Mouse (Mus musculus) hindbrain, embryonic 12.5 days (tissue): ENCODE measurements at regions not wholly inside any gene's neighbourhood (a gene's known extent, or its start where the extent isn't known, plus 50 kb on each side); places are given as distances from the start of the nearest gene placed in this dataset.

ENCODE experiments used
- ATAC-seq: fragments of 200-750 bp; cut with Nextera tagmentation; 2 replicates; pipeline ENCODE4 v1.8.0; 2017; ENCODE audit warnings: moderate TSS enrichment; ENCODE audit not compliant: low FRiP score
- H3K27ac ChIP-seq: fragments of 300-500 bp; sonication (generic); 2 replicates; pipeline ENCODE4 v1.5.1; 2016; ENCODE audit warnings: mild to moderate bottlenecking
- H3K27me3 ChIP-seq: fragments of 300-500 bp; sonication (generic); 2 replicates; pipeline ENCODE4 v1.6.1; 2016; ENCODE audit warnings: mild to moderate bottlenecking
- H3K36me3 ChIP-seq: fragments of 300-500 bp; sonication (generic); 2 replicates; pipeline ENCODE4 v1.6.1; 2016; ENCODE audit warnings: mild to moderate bottlenecking
- H3K4me1 ChIP-seq: fragments of 300-500 bp; sonication (generic); 2 replicates; pipeline ENCODE4 v1.6.1; 2016
- H3K4me2 ChIP-seq: fragments of 300-500 bp; sonication (generic); replicated peaks from 2 replicates; pipeline ENCODE4 v1.6.1; 2016; ENCODE audit warnings: mild to moderate bottlenecking
- H3K4me3 ChIP-seq: fragments of 300-500 bp; sonication (generic); 2 replicates; pipeline ENCODE4 v1.5.1; 2016; ENCODE audit warnings: mild to moderate bottlenecking
- H3K9ac ChIP-seq: fragments of 300-500 bp; sonication (generic); 2 replicates; pipeline ENCODE4 v1.6.1; 2016; ENCODE audit warnings: mild to moderate bottlenecking, moderate library complexity
- H3K9me3 ChIP-seq: fragments of 300-500 bp; sonication (generic); replicated peaks from 2 replicates; pipeline ENCODE4 v1.6.1; 2016; ENCODE audit warnings: mild to moderate bottlenecking
- WGBS: fragments of 180-500 bp; shearing (Covaris S2); methylation state at CpG from one replicate; pipeline ENCODE4 v1.1.7; 2016; 5-methylcytosine and 5-hydroxymethylcytosine counted together

DNA sequence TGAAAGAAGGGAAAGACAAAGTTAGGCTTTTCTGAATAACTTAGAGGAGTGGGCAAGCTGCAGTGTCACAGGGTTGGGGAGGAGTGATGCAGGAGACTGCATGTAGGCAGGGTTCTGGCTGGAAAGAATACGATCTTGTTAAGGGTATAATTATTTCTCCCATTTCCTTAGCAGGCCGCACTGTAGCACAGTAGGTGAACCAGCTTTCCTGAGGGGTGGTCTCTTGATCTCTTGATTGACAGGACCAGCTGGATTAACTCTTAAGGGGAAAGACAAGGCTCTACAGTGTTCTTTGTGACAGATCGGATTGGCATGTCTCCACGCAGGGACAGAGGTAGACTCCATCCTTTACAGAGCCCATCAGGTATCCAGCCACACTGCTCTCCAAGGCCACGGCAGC lies 54.5 kb upstream of the Meis1 start:
- peaks cover 9% of the 10 kb centered on the region; the same call in 1 of the 2 replicates for H3K4me1 ChIP-seq
- no peak overlapping the region for H3K4me3 ChIP-seq
- no peak overlapping the region for H3K4me2 ChIP-seq
- H3K27ac ChIP-seq, result no peak overlapping the region
- 41% methylated on average over 5 of the region's 5 CpGs for WGBS
- no peak for ATAC-seq
- no peaks in the 10 kb centered on the region for H3K36me3 ChIP-seq
- no peaks in the 10 kb centered on the region for H3K27me3 ChIP-seq
- H3K9ac ChIP-seq, result no peak overlapping the region
- H3K9me3 ChIP-seq, result no peaks in the 10 kb centered on the region

DNA sequence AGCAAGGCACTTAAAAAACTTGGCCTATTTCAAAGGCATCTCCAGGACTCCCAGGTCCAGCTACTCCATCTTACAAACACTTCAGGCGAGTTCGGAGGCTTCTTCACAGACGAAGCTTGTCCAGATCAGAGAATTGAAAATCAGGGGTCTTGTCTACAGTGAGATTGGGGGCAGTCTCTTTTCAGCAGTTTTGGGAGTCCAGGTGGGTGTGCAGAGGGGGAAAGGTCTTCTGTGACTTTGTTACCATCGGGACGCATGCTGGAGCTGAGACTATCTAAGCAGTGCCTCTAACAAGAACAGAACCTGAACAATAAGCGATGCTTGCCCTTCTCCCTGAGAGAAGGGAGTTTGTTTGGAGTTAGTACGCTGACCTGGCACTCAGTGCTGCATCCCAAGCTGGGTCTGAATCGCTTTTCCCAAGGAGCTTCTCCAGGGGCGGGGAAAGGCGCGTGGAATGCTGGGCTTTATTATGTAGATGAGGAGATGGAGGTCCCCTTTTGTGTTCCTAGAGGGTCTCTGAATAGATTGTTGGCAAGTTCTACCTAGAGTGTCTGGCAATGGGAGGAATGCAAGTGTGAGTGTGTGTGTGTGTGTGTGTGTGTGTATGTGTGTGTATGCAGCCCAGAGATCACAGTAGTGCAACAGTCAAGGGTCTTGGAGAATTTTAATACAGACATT lies 55.2 kb upstream of the Meis1 start:
- no peaks in the 10 kb centered on the region for H3K36me3 ChIP-seq
- peak; percentile 91 for ATAC-seq
- H3K4me1 ChIP-seq, result peaks cover 9% of the 10 kb centered on the region; the same call in 1 of the 2 replicates
- H3K4me2 ChIP-seq, result peak overlapping the region; percentile 17; the same call in 1 of the 2 replicates
- H3K27ac ChIP-seq, result peak overlapping the region; percentile 62
- no peak overlapping the region for H3K9ac ChIP-seq
- WGBS, result 27% methylated on average over 11 of the region's 11 CpGs
- no peaks in the 10 kb centered on the region for H3K27me3 ChIP-seq
- H3K4me3 ChIP-seq, result no peak overlapping the region
- H3K9me3 ChIP-seq, result no peaks in the 10 kb centered on the region

DNA sequence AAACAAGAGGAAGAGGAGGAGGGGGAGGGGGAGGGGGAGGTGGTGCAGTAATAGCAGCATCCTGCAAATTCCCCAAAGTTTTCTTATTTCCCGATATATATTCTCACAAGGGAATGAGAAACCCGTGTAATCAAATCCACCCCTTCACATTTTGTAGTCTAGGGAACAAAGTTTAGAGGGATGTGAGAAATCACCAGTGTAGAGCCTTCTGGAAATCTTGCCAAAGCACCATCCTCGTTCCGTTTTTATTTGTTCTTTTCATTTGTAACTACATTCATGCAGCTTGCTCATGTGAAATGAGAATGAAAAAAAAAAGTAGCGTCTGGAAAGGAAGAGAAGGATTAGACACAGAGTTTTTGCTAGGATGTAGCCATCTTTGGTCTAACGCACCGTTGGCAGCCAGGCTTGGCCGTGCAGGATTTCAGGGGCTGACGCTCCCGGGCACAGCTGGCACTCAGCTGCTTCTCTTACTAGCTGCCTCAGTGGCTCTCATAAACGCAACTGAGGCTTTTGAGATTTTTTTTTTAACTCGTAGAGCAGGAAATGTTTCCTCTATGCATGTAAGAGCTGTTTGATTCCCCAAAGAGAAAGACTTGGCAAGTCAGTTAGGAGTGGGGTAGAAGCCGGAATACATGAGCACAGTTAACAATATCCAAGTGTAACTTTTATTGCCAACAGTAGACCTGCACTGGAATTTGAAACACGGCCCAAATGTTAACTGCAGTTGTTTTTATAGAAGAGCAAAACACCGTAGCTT lies 72.5 kb upstream of the Meis1 start:
- Histone ChIP-seq H3K4me2 (no peak overlapping the region), H3K4me1 (peaks cover 3% of the 10 kb centered on the region; the same call in 1 of the 2 replicates), H3K27me3 (no peaks in the 10 kb centered on the region), H3K9me3 (no peaks in the 10 kb centered on the region), H3K36me3 (no peaks in the 10 kb centered on the region), H3K4me3 (no peak overlapping the region), H3K27ac (no peak overlapping the region), H3K9ac (no peak overlapping the region)
- WGBS, result 85% methylated on average over 15 of the region's 15 CpGs
- ATAC-seq, result no peak

DNA sequence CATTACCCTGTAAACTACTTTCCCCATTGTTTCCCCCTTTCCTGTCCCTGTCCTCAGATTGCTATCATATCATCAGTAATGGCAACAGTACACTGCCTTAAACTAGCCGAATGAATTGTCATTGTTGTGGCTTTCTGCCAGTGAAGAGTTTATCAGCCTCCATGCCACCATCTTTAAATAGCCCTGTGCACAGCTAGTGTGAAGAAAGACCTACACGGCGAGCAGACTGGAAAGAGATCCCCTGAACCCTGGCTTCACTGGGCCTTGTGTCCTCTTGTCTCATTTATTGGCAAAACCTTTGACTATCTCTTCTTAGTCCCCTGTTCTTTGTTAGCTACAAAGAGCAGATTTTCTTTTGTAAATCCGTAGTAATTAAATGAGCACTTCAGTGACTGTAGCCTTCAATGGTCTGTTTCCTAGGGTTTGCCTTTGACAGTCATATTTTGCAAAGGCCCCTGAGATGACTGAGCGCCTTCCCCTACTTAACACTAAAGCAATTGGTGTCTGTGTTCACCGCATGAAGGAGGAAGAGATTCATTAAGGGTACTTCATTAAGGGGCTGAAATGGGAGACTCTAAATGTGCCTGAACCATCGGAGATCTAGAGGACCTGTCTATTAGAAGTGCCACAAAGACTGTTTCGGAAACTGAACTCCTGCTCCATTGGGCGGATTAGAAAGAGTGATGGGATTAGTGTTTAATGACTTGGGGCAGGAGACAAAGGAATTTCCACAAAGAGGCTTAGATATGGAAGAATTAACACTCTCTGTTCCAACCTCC lies 74.4 kb upstream of the Meis1 start:
- H3K36me3 ChIP-seq, result no peaks in the 10 kb centered on the region
- H3K4me3 ChIP-seq, result no peak overlapping the region
- 61% methylated on average over 9 of the region's 9 CpGs for WGBS
- no peak overlapping the region for H3K9ac ChIP-seq
- no peak for ATAC-seq
- H3K4me1 ChIP-seq, result peaks cover 3% of the 10 kb centered on the region; the same call in 1 of the 2 replicates
- H3K9me3 ChIP-seq, result no peaks in the 10 kb centered on the region
- H3K27ac ChIP-seq, result no peak overlapping the region
- H3K27me3 ChIP-seq, result no peaks in the 10 kb centered on the region
- H3K4me2 ChIP-seq, result no peak overlapping the region

DNA sequence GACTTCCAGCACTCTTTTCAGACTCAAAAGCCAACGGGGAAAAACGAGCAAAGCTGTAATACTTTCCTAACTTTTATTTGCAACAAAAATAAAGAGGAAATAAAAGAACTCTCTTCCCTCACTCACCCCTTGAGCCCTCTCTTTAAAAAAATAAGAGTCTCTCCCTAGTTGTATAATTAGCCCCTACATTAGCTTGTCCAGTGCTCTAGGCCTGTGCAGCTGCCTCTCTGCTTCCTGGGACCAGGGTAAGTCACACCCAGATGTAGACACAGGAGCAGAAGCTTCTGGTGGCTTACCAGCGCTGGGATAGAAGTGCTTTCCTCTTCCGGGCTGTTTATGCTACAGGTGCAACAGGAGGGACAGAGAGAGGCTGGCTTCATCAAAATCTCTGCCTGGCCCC lies 75.0 kb upstream of the Meis1 start:
- H3K36me3 ChIP-seq, result no peaks in the 10 kb centered on the region
- no peak overlapping the region for H3K4me2 ChIP-seq
- no peak overlapping the region for H3K4me3 ChIP-seq
- 65% methylated on average over 4 of the region's 4 CpGs for WGBS
- no peak overlapping the region for H3K27ac ChIP-seq
- H3K27me3 ChIP-seq, result no peaks in the 10 kb centered on the region
- no peaks in the 10 kb centered on the region for H3K9me3 ChIP-seq
- no peak for ATAC-seq
- H3K4me1 ChIP-seq, result peaks cover 3% of the 10 kb centered on the region; the same call in 1 of the 2 replicates
- no peak overlapping the region for H3K9ac ChIP-seq

DNA sequence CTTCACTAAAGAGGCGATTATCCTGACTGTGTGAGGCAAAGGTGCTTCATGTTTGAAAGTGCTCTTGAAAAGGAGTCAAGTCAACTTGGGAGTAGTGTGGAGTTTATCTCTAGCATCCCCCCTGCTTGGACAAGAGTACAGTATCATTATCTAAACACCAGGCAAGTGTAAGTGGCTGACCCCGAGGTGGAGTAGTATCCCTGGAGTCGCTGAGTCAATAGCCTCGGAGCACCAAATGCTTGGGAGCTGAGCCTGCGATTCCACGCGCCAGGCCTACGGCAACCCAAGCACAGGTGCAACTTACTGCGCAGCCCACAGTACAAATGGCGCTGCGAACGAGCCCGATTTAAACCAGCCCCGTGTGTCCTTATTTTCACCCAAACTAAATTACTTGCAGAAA lies 75.4 kb upstream of the Meis1 start:
- Histone ChIP-seq H3K27ac (no peak overlapping the region), H3K36me3 (no peaks in the 10 kb centered on the region), H3K27me3 (no peaks in the 10 kb centered on the region), H3K4me3 (no peak overlapping the region), H3K4me1 (peaks cover 3% of the 10 kb centered on the region; the same call in 1 of the 2 replicates), H3K9me3 (no peaks in the 10 kb centered on the region), H3K4me2 (no peak overlapping the region), H3K9ac (no peak overlapping the region)
- 81% methylated on average over 14 of the region's 14 CpGs for WGBS
- ATAC-seq, result no peak

DNA sequence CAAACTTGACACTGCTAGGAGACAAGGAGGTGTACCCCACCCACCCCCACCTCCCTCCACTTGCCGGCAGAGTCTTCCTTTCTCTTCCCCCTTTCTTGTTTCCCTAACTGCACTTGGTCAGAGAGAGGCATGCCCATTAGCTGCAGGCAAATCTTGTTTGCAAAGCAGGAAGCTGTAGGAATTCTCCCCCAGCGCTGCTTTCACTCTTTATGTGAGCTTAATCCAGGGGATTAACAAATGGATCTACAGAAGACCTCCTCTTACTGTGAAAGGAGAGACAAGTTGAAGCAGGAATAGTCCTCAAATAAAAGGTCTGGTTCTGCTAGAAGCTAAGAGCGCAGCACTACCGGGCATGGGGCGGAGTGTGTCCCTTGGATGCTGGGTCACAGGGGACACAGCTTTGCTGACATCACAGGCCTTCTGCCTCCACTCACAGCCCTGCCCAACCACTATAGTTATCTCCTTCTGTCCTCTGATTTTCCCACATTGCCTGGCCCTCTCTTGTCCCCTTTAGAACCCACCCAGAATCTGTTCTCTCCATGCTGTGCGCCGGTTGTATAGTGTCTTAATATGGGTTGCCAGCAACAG lies 84.3 kb upstream of the Meis1 start:
- no peak for ATAC-seq
- Histone ChIP-seq H3K4me2 (no peak overlapping the region), H3K27me3 (no peaks in the 10 kb centered on the region), H3K9me3 (no peaks in the 10 kb centered on the region), H3K4me3 (no peak overlapping the region), H3K36me3 (no peaks in the 10 kb centered on the region), H3K9ac (no peak overlapping the region), H3K4me1 (no peaks in the 10 kb centered on the region; the same call in 1 of the 2 replicates), H3K27ac (no peak overlapping the region)
- whole genome bisulfite sequencing, result 56% methylated on average over 7 of the region's 7 CpGs

DNA sequence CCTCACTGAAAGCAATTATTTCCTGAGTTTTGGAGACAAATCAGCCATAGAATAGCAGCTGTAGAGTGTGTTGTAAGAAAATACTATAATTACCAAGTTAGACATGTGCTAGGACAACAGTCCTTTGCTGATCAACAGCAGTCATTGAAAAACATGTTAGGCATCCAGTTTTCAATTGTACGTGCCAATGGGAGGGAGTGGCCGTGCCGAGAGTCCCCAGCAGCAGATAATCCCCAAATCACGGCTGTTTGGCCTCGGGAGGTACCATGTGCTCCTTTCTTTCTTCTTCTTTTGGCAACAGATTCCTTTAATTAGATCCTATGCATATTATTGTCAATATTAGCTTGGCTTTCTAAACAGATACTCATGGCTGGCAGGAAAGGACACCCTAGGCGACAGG lies 88.4 kb upstream of the Meis1 start:
- Histone ChIP-seq H3K9ac (no peak overlapping the region), H3K36me3 (no peaks in the 10 kb centered on the region), H3K4me1 (peaks cover 2% of the 10 kb centered on the region; the same call in 1 of the 2 replicates), H3K4me3 (no peak overlapping the region), H3K9me3 (no peaks in the 10 kb centered on the region), H3K27me3 (no peaks in the 10 kb centered on the region), H3K27ac (no peak overlapping the region), H3K4me2 (no peak overlapping the region)
- WGBS, result 73% methylated on average over 6 of the region's 6 CpGs
- no peak for ATAC-seq

DNA sequence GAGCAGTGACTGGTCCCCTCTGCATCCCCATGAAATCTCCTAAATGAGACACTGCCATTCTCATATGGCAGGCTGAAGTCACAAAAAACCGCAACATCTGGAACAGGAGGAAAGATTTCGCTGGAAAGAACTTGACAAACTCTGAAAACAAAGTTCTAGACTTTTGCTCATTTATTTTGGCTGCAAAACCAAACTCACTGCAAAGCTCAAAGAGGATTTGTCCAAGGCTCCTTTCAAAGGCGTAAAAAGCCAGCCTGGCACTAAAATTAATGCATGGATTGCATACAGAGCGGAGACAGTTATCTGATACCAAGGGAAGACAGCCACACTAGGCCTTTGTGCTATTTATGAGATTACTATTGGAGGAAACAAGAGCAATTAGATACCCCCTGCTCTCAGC lies 90.3 kb upstream of the Meis1 start:
- Histone ChIP-seq H3K4me1 (0 out of 2 replicates have a peak, but pooled peaks cover 2% of the 10 kb centered on the region), H3K27ac (no peak overlapping the region), H3K9me3 (no peaks in the 10 kb centered on the region), H3K36me3 (no peaks in the 10 kb centered on the region), H3K4me3 (no peak overlapping the region), H3K9ac (no peak overlapping the region), H3K4me2 (no peak overlapping the region), H3K27me3 (no peaks in the 10 kb centered on the region)
- ATAC-seq, result no peak
- WGBS, result 59% methylated on average over 4 of the region's 4 CpGs

DNA sequence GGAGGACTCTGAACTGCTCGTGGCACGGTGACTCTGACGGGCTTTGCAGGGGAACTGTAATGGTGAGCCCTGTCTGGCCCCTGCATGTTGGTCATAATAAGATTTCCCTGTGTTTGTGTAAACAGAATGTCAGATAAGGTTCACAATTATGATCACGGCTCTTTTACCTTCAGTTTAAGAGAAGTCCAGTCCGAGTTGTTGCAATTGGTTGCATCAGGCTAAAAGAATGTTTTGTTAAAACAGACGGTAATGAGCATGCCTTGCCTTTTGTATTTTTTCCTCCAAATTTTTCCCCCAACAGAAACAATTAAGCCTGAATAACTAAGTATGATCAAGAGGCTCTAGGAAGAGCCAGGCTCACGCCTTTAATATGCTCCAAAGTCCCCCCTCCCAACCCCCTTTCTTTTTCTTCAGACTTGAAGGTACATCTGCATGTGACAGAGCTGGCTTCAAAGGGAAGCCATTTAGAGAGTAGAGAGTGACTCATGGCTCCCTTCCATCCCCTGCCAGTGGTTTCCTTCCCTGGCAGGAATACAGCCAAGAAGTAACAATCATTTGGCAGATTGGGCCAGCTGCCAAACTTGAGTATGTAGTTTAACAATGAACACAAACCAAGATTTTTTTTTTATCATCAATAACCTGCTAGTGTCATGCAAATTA lies 93.3 kb upstream of the Meis1 start:
- Histone ChIP-seq H3K4me3 (no peak overlapping the region), H3K27me3 (no peaks in the 10 kb centered on the region), H3K36me3 (no peaks in the 10 kb centered on the region), H3K9ac (no peak overlapping the region), H3K4me2 (no peak overlapping the region), H3K9me3 (no peaks in the 10 kb centered on the region), H3K4me1 (0 out of 2 replicates have a peak, but pooled peaks cover 3% of the 10 kb centered on the region), H3K27ac (no peak overlapping the region)
- no peak for ATAC-seq
- WGBS, result 47% methylated on average over 7 of the region's 7 CpGs

DNA sequence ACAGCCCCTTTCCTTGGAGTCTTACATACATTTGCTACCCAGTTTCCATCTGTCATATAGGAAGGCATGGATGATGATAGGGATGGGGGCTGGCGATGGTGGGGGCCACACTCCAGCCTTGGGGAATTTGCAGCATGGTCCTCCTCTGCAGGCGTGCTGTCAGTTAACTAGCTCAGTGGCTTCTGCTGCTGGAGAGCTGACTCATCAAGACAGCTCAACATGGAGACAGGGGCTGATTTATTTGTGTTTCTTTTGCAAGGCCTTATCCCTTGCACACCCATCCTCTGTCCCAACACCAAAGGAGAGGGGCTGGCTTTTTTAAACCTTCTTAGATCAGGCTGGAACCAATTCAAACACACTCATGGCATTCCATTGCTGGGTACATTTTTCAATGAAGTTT lies 98.3 kb upstream of the Meis1 start:
- H3K4me1 ChIP-seq, result peaks cover 11% of the 10 kb centered on the region
- 64% methylated on average over 2 of the region's 2 CpGs for WGBS
- no peak overlapping the region for H3K9ac ChIP-seq
- no peaks in the 10 kb centered on the region for H3K27me3 ChIP-seq
- H3K36me3 ChIP-seq, result no peaks in the 10 kb centered on the region
- no peaks in the 10 kb centered on the region for H3K9me3 ChIP-seq
- no peak for ATAC-seq
- no peak overlapping the region for H3K27ac ChIP-seq
- no peak overlapping the region for H3K4me2 ChIP-seq
- no peak overlapping the region for H3K4me3 ChIP-seq

DNA sequence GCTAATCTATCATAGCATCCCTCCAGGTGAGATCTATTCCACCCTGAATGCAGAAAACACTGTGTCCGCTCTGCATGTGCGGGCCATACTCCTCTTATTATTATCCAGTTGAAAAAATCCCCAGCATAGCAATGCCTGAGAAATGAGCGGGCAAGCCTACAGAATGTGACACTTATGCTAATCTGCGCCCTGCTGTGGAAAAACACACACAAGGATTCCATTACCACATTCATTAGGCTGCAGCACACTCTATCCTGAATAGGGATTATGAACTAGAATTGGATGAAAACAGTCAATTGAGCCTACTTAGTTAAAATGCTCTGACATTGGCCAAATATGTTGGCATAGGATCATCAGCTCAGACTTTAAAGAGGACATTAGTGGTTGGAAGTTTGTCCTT lies 99.5 kb upstream of the Meis1 start:
- H3K9ac ChIP-seq, result no peak overlapping the region
- 58% methylated on average over 4 of the region's 4 CpGs for WGBS
- H3K36me3 ChIP-seq, result no peaks in the 10 kb centered on the region
- no peak overlapping the region for H3K4me2 ChIP-seq
- no peak overlapping the region for H3K27ac ChIP-seq
- ATAC-seq, result no peak
- peaks cover 11% of the 10 kb centered on the region for H3K4me1 ChIP-seq
- H3K27me3 ChIP-seq, result no peaks in the 10 kb centered on the region
- no peak overlapping the region for H3K4me3 ChIP-seq
- no peaks in the 10 kb centered on the region for H3K9me3 ChIP-seq
